Mouse (Mus musculus) embryo, embryonic 10 days (tissue): ENCODE measurements at regions not wholly inside any gene's neighbourhood (a gene's known extent, or its start where the extent isn't known, plus 50 kb on each side); places are given as distances from the start of the nearest gene placed in this dataset.

ENCODE experiments used
- DNase-seq: peaks from one replicate; pipeline ENCODE4 v3.0.0-alpha.2; 2015; ENCODE audit warnings: low spot score

DNA sequence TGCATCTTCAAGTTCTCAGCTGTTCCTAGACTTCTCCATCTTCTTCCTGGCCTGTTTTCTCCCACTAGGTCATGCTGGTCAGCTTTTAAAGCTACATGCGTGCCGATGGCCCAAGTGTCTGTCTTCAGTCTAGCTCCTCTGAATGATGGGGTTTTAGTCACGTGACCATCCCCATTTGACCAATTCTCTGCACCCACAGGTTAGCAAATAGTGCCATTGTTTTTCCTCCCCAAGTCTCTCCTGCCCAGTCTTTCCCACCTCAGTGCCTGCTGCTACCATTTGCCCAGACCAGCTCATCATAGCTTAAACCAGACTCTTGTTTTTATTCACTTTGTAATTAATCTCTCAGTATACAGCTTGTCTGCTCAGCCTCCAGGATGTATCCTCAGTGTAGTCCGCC is 62.3 kb downstream of the Zfp706 start:
- no peak for DNase-seq

DNA sequence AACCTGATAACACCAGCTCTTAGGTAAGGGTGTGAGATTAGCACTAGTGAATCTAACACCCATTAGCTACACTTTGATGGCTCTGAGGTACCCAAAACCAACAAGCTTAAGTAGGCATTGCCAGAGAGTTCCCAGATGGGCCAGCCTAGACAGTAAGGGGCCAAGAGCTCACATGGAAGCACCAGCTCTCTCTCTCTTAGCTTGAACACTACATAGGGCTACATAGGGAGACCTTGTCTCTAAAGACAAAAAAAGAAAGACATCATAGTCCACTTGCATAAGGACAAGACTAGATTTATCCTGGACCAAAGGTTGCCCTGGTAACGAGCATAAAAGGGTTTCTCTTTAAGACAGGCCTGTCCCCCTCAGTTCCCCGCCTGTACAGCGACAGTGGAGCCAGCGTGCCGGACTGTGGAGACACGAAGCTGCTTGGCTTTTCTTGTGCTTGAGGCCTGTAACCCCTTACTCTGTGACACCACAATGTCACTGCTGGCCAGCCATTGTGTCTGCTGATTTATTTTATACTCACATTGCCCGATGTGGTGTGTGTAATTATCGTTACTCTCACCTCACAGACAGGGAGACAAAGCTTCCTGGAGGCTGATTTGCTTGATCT is 62.9 kb downstream of the Zfp706 start:
- DNase-seq: peak; percentile 55

DNA sequence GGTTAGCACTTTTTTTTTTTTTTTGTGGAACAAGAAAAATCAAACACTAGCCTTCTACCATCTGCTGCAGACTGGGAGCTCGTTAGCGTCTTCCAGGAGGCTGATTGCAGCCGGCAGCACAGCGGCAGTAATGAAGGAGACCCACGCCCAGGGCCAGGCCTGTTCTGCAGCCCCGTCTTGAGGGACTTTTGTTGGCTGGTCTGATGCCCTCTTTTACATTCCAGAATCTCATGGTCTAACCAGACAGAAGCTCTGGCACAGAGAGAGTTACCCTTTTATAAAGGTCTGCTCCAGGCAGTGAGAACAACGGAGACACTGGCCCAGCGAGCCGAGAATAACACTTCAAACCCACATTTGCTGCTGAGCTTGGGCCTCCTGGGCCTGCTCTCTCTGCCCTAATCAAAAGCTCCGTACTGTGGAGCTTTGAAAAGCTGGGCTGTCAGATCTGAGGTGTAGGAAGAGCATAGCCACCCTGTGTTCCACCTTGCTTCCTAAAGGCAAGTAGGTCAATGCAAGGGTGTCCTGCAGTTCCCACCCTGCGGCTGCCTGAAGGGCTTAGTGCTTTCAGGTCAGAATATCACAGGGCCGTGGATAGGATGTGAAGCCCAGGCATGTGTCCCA is 64.0 kb downstream of the Zfp706 start:
- no peak for DNase-seq

DNA sequence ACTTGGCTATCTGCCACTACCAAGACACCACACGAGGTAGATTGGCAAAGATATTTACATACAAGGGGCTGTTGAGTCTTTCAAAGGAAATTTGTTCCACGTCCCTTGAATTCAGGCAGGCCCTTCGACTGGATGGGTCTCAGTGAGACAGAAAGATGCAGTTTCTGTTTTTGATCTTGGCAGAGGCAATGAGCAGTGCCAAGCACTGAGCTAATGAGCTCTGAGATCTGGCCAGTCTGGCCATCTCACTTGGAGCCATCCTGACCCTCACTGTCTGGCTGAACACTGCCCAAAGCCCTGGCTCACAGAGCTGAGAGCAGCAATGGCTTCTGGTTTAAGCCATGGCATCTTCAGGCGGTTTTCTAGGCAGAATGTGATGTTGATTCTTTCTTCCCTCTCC is 65.3 kb downstream of the Zfp706 start:
- no peak for DNase-seq

DNA sequence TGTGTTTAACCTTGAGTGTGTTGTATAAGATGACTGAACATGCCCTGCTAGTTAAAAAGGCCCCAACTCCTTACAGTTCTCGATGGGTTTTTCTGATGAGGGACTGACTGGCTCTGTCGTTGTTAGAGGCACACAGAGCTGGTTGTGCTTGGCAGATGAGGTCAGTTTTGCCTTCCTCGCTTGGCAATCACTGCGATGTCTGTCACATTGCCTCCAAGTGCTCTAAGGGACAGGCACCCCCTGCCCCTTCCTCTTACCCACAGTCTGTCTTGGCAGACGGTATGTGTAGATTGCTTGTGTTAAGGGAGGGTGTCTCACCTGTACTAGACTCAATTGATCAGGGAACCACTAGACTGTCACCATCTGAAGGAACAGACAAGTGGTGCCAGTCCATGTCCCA is 65.8 kb downstream of the Zfp706 start:
- DNase-seq: no peak

DNA sequence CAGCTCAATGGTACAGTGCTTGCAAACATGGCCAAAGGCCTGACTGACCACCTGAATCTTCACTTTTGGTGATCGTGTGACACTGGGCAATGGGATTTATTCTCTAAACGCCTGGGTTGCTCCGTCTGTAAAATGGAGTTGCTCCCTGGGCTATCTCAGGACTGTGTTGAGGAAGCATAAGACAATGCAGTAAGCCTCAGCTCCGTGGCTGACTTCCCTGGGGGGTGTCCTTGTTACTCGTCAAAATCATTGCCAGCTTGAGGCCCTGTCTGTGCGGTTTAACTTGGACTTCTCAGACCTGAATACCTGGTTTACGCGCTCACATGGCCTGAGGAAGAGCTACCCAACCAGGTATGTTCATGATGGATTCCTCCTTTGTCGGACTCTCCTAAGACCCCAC is 68.0 kb downstream of the Zfp706 start:
- no peak for DNase-seq

DNA sequence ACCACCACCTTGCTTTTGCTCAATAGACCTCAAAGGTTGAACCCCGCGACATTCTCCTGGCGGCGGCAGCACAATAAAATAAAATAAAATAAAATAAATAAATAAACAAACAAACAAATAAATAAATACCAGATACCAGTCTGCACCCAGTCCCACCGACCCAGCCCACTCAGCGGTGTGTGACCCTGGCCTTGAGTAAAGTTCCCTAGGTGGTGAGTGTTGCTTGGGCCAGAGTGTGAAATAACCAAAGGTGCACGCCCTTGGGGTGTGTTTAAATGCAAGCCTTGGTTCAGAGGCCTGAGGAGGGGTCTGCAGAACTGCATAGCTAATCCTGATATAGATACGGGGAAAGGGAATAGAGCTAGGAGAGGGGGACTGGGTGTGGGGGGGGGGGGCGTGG is 68.4 kb downstream of the Zfp706 start:
- no peak for DNase-seq

DNA sequence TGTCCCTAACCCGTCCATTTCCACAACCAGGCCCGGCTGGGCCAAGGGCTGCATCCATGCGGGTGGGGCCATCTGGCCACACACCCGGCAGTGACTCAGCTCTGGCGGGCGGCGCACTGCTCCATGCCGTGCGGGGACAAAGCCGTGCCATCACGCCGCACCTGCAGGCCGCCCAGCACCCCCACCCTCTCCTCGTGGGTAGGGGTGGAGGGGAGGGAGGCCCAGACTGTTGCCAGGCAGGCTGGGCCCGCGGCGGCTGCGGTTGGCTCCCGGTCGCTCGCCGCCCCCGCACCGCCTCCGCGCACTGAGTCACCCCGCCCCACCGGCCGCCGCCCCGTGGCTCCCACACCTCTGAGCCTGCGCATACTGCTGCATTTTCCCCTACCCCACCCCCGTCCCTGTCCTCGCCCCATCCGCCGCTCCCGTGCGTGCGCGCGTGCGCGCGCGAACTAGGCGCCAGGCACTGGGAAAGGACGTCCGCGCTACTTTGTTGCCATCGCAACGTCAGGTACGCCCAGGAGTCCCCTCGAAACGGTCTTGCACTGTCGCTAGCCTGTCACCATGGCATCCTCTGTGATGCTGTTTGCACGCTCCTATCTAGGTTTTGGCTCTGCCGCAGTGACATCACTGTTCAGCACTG is 68.9 kb downstream of the Zfp706 start:
- peak; percentile 84 for DNase-seq

DNA sequence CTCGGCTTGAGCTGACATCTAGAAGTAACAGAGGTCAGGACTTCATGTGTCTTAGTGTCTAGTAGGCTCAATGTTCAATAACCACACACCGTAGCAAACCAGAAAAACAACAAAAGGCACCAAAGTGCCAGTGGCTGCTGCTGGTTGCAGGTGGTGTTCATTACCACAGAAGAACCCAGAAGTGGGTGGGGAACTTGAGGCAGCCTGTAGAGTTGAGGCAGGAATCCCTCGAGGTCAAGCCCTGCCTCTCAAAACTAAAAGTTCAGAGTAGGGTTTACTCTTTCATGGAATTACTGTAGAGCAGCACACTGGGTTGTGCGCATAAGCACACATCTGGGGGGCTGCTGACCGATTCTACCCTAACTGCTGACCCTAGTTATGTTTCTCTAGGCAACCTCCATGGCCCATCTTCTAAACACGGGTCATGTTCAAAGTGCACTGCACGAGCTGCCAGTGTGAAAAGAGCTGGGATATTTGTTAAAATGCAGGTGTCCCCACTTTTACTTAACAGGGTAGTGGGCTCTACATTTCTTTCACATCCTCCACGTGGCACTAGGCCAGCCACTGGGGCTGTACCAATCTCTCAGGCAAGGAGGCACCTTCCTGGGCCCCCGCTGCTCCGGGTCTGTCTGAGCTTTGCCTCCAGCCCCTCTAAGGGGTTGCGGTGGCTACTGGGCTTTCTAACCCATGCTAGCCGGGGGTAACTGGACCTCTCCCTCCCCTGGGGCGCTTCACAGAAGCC is 69.6 kb downstream of the Zfp706 start:
- peak; percentile 42 for DNase-seq

DNA sequence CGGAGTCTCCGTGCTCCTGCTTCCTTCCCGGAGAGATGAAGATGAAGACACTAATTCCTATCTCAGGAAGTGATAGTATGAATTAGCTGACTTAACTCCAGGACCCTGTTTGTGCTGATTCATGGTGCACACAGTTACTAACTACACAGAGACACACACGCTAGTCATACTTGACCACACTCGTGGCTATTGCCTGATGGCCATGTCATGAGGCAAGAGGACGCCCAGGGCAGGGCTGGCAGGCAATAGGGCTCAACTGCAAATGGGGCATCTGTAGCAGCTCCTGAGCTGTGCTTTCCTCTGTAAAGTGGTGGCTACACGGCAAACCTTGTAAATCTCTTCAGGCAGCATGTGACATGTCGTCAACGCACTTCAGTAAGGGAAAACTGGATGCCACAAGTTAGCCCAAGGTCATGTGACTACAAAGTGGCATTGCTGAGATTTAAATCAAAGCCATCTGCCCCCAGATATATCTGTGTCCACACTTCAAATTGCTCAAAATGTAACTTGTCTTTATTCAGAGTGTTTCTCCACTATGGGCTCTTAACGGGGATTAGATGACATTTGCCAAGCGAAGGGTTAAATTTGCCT is 70.4 kb downstream of the Zfp706 start:
- no peak for DNase-seq

DNA sequence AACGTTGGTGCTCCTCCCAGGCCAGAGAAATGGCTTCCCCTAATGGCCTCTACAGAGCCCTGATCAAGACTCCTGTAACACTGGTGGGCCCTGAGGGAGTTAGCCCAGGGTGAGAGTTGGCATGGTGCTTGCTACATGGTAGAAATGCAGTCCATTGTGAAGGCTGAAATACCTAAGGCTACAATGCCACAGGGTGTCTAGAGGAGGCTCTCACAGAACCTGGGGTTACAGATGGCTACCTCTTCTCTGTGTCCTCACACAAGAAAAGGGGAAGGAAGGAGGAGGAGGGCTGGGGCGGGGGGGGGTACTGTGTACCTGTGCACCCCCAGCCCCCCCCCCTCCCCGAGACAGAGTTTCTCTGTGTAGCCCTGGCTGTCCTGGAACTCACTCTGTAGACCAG is 72.8 kb downstream of the Zfp706 start:
- no peak for DNase-seq

DNA sequence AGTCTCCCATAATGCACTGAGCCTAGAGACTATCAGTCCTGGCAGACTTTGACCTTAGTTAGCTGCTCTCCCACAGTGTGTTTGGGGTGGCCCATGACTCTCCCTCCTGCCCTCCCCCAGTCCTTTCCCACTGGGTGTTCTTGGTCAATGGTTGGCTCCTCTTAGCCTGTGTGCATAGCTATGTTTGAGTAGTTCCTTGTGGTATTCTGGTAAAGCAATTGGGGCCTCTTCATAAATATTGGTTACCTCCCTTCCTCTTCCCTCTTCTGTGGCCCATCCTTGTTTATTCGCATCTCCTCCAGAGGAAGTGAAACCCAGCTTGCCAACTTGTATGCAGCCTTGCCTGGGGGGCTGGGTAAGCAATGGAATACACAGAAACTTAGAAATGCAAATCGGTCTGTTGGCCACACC is 74.0 kb downstream of the Zfp706 start:
- no peak for DNase-seq

DNA sequence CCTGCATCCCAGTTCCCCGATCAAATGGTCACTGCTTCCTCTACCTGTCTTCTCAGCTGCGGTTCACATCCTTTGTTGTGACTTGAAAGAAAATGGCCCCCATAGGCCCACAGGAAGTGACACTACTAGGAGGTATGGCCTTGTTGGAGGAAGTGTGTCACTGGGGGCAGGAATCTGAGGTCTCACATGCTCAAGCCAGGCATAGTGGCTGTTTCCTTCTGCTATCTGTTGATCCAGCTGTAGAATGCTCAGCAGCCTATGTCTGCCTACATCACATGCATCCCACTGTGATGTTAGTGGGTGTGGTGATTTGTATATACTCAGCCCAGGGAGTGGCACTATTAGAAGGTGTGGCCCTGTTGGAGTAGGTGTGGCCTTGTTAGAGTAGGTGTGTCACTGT is 76.1 kb downstream of the Zfp706 start:
- no peak for DNase-seq

DNA sequence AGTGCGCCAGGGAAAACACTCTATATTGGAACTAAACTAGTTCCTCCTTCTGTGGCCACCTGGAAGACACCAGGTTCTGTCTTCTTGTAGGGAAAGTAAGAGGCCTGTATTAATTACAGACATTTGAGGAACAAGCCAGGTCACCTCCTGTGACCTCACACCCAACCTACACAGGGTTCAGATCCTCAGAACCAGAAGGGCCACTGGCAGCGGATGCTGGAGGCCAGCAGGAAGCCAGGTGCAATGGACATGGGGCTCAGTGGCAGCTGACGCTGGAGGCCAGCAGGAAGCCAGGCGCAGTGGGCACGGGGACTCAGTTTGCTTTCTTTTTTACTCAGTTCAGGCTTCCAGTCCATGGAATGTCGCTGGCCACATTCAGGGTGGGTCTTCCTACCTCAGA is 77.1 kb downstream of the Zfp706 start:
- DNase-seq: no peak

DNA sequence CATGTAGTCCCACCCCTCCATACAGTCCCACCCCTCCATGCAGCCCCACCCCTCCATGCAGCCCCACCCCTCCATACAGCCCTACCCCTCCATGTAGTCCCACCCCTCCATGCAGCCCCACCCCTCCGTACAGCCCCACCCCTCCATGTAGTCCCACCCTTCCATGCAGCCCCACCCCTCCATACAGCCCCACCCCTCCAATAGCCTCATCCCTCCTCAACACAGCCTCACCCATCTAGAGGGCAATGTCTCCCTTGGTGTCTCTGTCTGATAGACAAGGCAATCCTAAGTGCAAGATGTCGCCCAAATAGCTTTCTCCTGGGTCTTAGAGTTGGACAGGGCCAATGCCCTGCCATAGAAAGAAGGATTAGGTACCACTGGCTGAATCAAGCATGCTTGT is 77.8 kb downstream of the Zfp706 start:
- no peak for DNase-seq

DNA sequence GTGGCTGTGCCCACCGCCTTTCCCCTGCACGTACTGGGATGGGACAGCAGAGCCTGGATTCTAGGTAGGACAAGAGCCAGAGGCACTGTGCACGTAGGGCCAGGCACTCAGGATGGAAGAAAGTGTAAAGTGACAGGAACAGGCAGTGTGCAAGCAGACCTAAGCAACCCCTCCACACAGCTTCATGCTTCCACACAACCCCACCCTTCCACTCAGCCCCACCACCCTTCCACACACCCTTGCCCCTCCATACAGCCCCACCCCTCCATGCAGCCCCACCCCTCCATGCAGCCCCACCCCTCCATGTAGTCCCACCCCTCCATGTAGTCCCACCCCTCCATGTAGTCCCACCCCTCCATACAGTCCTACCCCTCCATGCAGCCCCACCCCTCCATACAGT is 78.5 kb downstream of the Zfp706 start:
- DNase-seq: no peak

DNA sequence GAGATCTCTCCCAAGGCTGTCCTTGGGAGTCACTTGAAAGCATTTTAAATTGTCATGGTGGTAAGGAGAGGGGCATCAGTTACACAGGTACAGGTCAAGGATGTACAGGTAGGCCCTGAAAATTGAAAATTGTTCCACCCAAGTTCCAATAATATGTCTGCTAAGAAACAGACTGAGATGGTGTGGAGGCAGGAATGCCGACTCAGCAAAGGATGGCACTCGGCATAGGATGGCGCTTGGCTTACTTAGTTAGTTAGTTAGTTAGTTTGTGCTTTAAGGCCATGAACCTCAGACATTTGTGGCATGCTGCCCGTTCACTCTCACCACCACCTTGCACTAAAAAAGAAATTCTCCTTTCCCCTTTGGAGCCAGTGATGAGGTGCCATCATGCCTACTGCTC is 78.9 kb downstream of the Zfp706 start:
- DNase-seq: no peak

DNA sequence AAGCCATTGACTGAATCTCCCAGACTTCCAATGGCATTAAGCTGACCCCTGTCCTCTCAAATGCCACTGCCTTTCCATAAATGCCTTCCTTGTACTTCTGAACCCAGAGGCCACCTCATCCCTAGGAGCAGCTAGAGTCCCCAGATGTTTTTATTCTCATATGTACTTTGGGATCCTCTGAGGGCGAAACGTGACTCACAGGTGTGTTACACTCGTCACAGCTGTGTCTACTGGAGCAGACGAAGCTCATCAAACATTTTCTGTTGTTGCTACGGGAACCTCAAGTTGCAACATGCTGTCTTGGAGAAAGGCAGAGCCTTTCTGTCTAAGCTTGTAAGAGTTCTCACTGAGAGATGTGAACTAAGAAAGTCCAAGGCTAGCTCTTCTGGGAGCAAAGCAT is 80.1 kb downstream of the Zfp706 start:
- DNase-seq: no peak

DNA sequence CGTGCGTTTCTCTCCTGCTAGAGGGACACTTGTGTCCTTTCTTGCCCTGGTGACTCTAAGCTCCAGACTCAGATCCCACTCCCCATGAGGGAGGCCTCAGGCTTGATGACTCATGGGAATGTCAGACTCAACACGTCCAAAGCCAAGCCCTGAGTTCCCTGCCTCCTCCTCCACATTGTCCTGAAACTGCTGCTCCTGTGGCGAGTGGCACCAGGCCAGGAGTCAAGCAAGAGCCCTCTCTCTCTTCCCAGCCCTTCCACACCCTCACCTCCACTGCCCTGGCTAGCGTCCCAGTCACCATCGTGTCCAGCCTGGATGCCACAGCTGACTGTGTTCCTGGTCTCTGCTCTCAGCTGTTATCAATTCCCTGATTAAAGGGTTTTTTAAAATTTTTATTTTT is 83.4 kb downstream of the Zfp706 start:
- DNase-seq: no peak

DNA sequence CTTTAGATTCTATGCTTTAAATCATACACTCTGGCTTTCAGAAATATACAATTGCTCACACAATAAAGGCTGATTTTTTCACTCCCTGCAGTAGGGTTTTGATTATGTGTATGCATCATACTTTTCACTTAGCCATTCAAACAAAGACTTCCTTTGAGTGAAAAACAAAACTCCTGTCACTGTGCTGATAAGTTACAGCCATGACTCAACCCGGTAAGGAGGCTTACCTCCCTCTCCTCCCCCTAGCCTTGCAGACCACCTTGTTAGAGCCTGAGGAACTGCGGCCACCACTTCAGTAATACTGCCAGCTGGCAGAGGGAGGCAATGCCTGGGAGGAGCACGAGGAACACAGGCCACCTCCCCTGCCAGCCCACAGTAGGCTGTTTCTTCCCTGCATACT is 86.2 kb downstream of the Zfp706 start:
- DNase-seq: no peak

DNA sequence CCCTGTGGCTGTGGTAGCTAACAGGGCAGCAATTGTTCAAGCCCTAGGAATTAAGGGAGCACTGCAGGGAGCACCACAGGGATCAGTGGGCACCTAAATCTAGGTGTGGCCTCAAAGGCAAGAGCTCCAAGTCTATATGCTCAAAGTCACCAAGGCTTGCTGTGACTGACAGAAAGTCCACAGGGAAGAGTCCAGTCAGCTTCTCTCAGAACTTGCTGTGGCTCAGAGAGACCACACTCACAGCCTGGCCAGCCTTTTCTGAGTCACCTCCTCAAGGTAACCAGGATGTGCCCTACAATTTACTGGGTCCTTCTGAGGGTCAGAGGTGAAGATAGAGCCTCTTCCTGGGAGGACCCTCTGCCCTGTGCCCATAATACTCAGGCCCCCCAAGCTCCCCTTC is 86.7 kb downstream of the Zfp706 start:
- DNase-seq: no peak

DNA sequence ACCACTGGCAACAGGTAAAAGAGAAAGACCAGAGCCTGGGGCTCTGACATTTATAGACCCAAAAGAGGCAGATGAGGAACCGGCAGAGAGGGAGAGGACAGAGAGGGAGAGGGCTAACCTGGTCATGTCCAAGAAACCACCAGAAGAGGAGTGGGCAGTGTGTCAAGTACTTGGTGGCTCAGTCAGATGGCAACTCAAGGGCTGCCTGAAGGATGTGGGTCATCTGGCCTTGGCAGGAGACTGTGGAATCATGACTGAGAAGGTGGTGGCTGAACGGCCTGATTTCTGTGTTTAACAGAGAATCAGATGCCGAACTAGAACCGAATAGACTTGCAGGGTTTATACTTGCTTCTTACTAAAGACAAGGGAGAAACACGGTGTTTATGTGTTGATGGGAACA is 87.9 kb downstream of the Zfp706 start:
- DNase-seq: no peak

DNA sequence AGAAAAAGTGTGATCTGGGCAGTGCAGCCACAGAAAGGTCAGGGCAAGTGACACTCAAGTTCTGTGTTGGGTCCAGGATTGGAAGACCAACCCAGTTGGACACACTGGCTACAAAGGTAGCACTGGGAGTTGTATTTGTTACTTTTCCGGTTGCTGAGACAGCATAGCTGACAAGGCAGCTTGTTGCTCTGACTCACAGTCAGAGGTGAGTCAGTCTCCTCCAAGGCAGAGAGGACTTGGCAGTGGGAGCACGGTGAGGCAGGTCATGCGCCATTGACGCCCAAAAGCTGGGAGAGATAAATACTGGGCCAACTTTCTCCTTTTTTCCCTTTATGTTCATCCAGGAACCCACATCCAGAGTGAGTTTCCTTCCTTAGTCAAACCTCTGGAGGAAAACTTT is 88.4 kb downstream of the Zfp706 start:
- no peak for DNase-seq
